Mouse (Mus musculus) kidney, adult 2 months (tissue): ENCODE measurements around the gene Mansc4.

Experiments
- CTCF ChIP-seq: fragments of 200-500 bp; conservative IDR thresholded peaks from 2 replicates; pipeline ENCODE4 v1.5.1; 2011; ENCODE audit warnings: low read depth, mild to moderate bottlenecking, control low read depth, low read length, moderate library complexity, mixed read lengths; ENCODE audit not compliant: insufficient read depth, insufficient read length
- POLR2A ChIP-seq: fragments of 200-500 bp; IDR thresholded peaks from one replicate; pipeline ENCODE4 v1.6.1; 2011; ENCODE audit warnings: low read depth, low read length, control low read depth

GRCm38 (mm10) chr6:147028396-147028795 lies 58.4 kb downstream of the Mansc4 start:
- TF ChIP-seq CTCF (no peak), POLR2A (no peak)
